Mouse (Mus musculus) MEL (cell line): ENCODE data around the gene Lcp1. TPM values are rescaled to one million over a fixed set of nuclear protein-coding genes. Genes with fewer than 3 reads are reported as not detected.

Experiments
- DNase-seq: peaks from one replicate; pipeline ENCODE4 v3.0.0; 2011; ENCODE audit warnings: low read depth, low spot score
- H3K27ac ChIP-seq: 2 replicates; pipeline ENCODE4 v1.5.1; 2012; ENCODE audit warnings: low read depth, mild to moderate bottlenecking, control low read depth, low read length, moderate library complexity; ENCODE audit not compliant: control insufficient read depth
- H3K27me3 ChIP-seq, 2 experiments: fragments of 150-350 bp in 1 of 2; sonication (generic) in 1 of 2; 2 replicates each; pipeline ENCODE4 v1.6.1; 2012; ENCODE audit warnings: low read length in 2 of 2, mild to moderate bottlenecking in 2 of 2, improper control_type of control experiment in 1 of 2, moderate library complexity in 1 of 2; ENCODE audit not compliant: insufficient read depth in 2 of 2, control insufficient read depth in 1 of 2
- H3K36me3 ChIP-seq, 2 experiments: 2 replicates each; pipeline ENCODE4 v1.6.1; 2012 to 2014; ENCODE audit warnings: low read length in 2 of 2, improper control_type of control experiment in 1 of 2, inconsistent platforms in 1 of 2, mild to moderate bottlenecking in 1 of 2; ENCODE audit not compliant: insufficient read depth in 2 of 2, control insufficient read depth in 1 of 2
- H3K4me1 ChIP-seq, 2 experiments: fragments of 150-350 bp in 1 of 2; sonication (generic) in 1 of 2; 2 replicates each; pipeline ENCODE4 v1.6.1; 2012; ENCODE audit warnings: low read length in 2 of 2, improper control_type of control experiment in 1 of 2, mild to moderate bottlenecking in 1 of 2; ENCODE audit not compliant: insufficient read depth in 2 of 2, control insufficient read depth in 1 of 2
- H3K4me3 ChIP-seq, 2 experiments: fragments of 150-350 bp in 1 of 2; sonication (generic) in 1 of 2; 2 replicates each; pipeline ENCODE4 v1.5.1; 2012; ENCODE audit warnings: low read depth in 2 of 2, low read length in 2 of 2, mild to moderate bottlenecking in 2 of 2, moderate library complexity in 2 of 2, control low read depth in 1 of 2, improper control_type of control experiment in 1 of 2; ENCODE audit not compliant: control insufficient read depth in 1 of 2, insufficient read depth in 1 of 2
- H3K79me2 ChIP-seq: 2 replicates; pipeline ENCODE4 v1.6.1; 2012; ENCODE audit warnings: mild to moderate bottlenecking, low read length, moderate library complexity; ENCODE audit not compliant: control insufficient read depth, poor library complexity, insufficient read depth
- H3K9ac ChIP-seq: 2 replicates; pipeline ENCODE4 v1.6.1; 2012; ENCODE audit warnings: low read depth, mild to moderate bottlenecking, control low read depth, low read length, moderate library complexity; ENCODE audit not compliant: control insufficient read depth, poor library complexity, severe bottlenecking
- H3K9me3 ChIP-seq: fragments of 150-350 bp; sonication (generic); replicated peaks from 2 replicates; pipeline ENCODE4 v1.6.1; 2012; ENCODE audit warnings: mild to moderate bottlenecking, low read length, improper control_type of control experiment, moderate library complexity; ENCODE audit not compliant: insufficient read depth
- BHLHE40 ChIP-seq: IDR thresholded peaks from 2 replicates; pipeline ENCODE4 v1.6.1; 2012; ENCODE audit warnings: low read depth, mild to moderate bottlenecking, inconsistent platforms, low read length, improper control_type of control experiment, borderline replicate concordance
- CTCF ChIP-seq, 3 experiments: IDR thresholded peaks in 2 of 3; conservative IDR thresholded peaks in 1 of 3; 2 replicates each; pipeline ENCODE4 v1.5.1; 2011 to 2012; ENCODE audit warnings: low read length in 3 of 3, low read depth in 2 of 3, mild to moderate bottlenecking in 2 of 3, improper control_type of control experiment in 1 of 3, inconsistent platforms in 1 of 3, mixed read lengths in 1 of 3, moderate library complexity in 1 of 3; ENCODE audit not compliant: control insufficient read depth in 1 of 3, insufficient read depth in 1 of 3, poor library complexity in 1 of 3, severe bottlenecking in 1 of 3
- ELF1 ChIP-seq: IDR thresholded peaks from 2 replicates; pipeline ENCODE4 v1.6.1; 2014; ENCODE audit warnings: low read depth, mild to moderate bottlenecking, inconsistent platforms, low read length, improper control_type of control experiment, moderate library complexity
- EP300 ChIP-seq, 2 experiments: IDR thresholded peaks; 2 replicates each; pipeline ENCODE4 v1.6.1; 2011; ENCODE audit warnings: improper control_type of control experiment in 2 of 2, low read length in 2 of 2, low read depth in 1 of 2, mild to moderate bottlenecking in 1 of 2
- ETS1 ChIP-seq: IDR thresholded peaks from 2 replicates; pipeline ENCODE4 v1.6.1; 2012; ENCODE audit warnings: low read depth, mild to moderate bottlenecking, inconsistent platforms, low read length, improper control_type of control experiment, moderate library complexity
- GABPA ChIP-seq: IDR thresholded peaks from 2 replicates; pipeline ENCODE4 v1.6.1; 2012; ENCODE audit warnings: low read depth, mild to moderate bottlenecking, inconsistent platforms, low read length, improper control_type of control experiment, moderate library complexity
- GATA1 ChIP-seq: IDR thresholded peaks from 2 replicates; pipeline ENCODE4 v1.6.1; 2011; ENCODE audit warnings: low read depth, low read length, improper control_type of control experiment
- KAT2A ChIP-seq: conservative IDR thresholded peaks from 2 replicates; pipeline ENCODE4 v1.6.1; 2012; ENCODE audit warnings: low read depth, low read length, improper control_type of control experiment, inconsistent platforms
- MXI1 ChIP-seq: IDR thresholded peaks from 2 replicates; pipeline ENCODE4 v1.6.1; 2011; ENCODE audit warnings: mild to moderate bottlenecking, low read depth, low read length, improper control_type of control experiment
- MYB ChIP-seq: IDR thresholded peaks from 2 replicates; pipeline ENCODE4 v1.6.1; 2011; ENCODE audit warnings: mild to moderate bottlenecking, low read depth, low read length, improper control_type of control experiment
- NELFE ChIP-seq: IDR thresholded peaks from 2 replicates; pipeline ENCODE4 v1.6.1; 2011; ENCODE audit warnings: low read depth, low read length, improper control_type of control experiment
- NRF1 ChIP-seq: IDR thresholded peaks from 2 replicates; pipeline ENCODE4 v1.6.1; 2014; ENCODE audit warnings: low read depth, mild to moderate bottlenecking, inconsistent platforms, low read length, improper control_type of control experiment, moderate library complexity; ENCODE audit not compliant: poor library complexity, insufficient read depth, severe bottlenecking
- POLR2A ChIP-seq, 2 experiments: IDR thresholded peaks; 2 replicates each; pipeline ENCODE4 v1.6.1; 2011 to 2012; ENCODE audit warnings: low read length in 2 of 2, mild to moderate bottlenecking in 2 of 2, control low read depth in 1 of 2, improper control_type of control experiment in 1 of 2, low read depth in 1 of 2, moderate library complexity in 1 of 2; ENCODE audit not compliant: control insufficient read depth in 1 of 2, insufficient read depth in 1 of 2, poor library complexity in 1 of 2
- POLR2AphosphoS2 ChIP-seq: IDR thresholded peaks from 2 replicates; pipeline ENCODE4 v1.6.1; 2011; ENCODE audit warnings: low read length, improper control_type of control experiment
- POLR2AphosphoS5 ChIP-seq: IDR thresholded peaks from 2 replicates; pipeline ENCODE4 v1.6.1; 2012; ENCODE audit warnings: low read depth, borderline replicate concordance, mild to moderate bottlenecking, inconsistent platforms, low read length, moderate library complexity, mixed read lengths
- RAD21 ChIP-seq: IDR thresholded peaks from 2 replicates; pipeline ENCODE4 v1.6.1; 2011; ENCODE audit warnings: mild to moderate bottlenecking, low read depth, low read length, improper control_type of control experiment
- RCOR1 ChIP-seq: IDR thresholded peaks from 2 replicates; pipeline ENCODE4 v1.6.1; 2012; ENCODE audit warnings: low read depth, mild to moderate bottlenecking, inconsistent platforms, low read length, improper control_type of control experiment
- TCF12 ChIP-seq: IDR thresholded peaks from 2 replicates; pipeline ENCODE4 v1.6.1; 2014; ENCODE audit warnings: low read depth, mild to moderate bottlenecking, inconsistent platforms, low read length, improper control_type of control experiment, moderate library complexity
- USF1 ChIP-seq: IDR thresholded peaks from 2 replicates; pipeline ENCODE4 v1.6.1; 2014; ENCODE audit warnings: low read depth, mild to moderate bottlenecking, inconsistent platforms, low read length, improper control_type of control experiment, moderate library complexity
- ZKSCAN1 ChIP-seq: IDR thresholded peaks from 2 replicates; pipeline ENCODE4 v1.6.1; 2012; ENCODE audit warnings: low read depth, mild to moderate bottlenecking, inconsistent platforms, low read length, improper control_type of control experiment, moderate library complexity
- polyA plus RNA-seq, 2 experiments: library from polyadenylated mRNA; stranded (reverse) in 1 of 2; unstranded in 1 of 2; fragments of >175 nt in 1 of 2; fragments of >200 nt in 1 of 2; gene quantifications; 2 replicates each; pipeline versions ENCODE4 v1.2.1 to v1.2.4; 2012; ENCODE audit warnings: low replicate concordance in 2 of 2, low read depth in 1 of 2; ENCODE audit not compliant: insufficient read length in 2 of 2, insufficient read depth in 1 of 2, missing spikeins in 1 of 2
- total RNA-seq: library from RNA; depleted of rRNA; stranded (reverse); fragments of 300-350 nt; gene quantifications from 2 replicates; pipeline ENCODE4 v1.2.3, GENCODE M21; 2012

The Lcp1 gene
- total and polyA plus RNA-seq, 3 experiments: 11.0 to 20.3 TPM; not detected in 1

DNA sequence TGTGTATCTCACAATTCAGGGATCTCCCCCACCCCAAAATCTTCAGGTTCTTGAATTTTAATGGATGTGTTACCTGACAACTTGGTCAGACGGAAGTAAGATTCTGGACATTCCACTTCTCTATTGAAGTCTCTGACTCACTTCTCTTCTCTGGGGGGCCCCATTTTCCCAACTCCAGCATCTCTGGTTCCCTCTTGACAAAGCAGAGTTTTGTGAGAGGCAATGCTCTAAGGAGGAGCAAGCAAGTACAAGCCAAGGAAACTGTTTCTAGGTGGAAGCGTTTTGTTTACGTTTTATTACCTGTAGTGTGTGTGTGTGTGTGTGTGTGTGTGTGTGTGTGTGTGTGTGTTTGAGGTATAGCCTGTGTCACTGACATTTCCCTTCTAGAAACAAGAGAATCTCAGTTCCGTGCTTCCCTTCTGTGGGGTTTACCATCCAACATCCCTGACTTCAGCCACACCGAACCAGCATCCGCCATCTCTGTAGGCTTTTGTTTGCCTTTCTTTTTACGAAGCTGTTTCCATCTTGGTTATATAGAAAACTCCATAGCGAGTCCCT lies 56.0 kb downstream of the Lcp1 start:
- Histone ChIP-seq H3K9ac (no peak overlapping the region), H3K4me3 (no peak overlapping the region), H3K27me3 (no peaks in the 10 kb centered on the region), H3K79me2 (no peaks in the 10 kb centered on the region), H3K36me3 (peaks cover 2 to 14% of the 10 kb centered on the region in 2 experiments; a peak in 3 of 4 replicates), H3K9me3 (no peaks in the 10 kb centered on the region), H3K27ac (no peak overlapping the region), H3K4me1 (peaks cover 3 to 13% of the 10 kb centered on the region in 2 experiments; a peak in 3 of 4 replicates)
- TF ChIP-seq POLR2AphosphoS2: no peak
- no peak for TF ChIP-seq BHLHE40
- no peak for TF ChIP-seq GATA1
- TF ChIP-seq ZKSCAN1: no peak
- TF ChIP-seq USF1: no peak
- no peak for TF ChIP-seq POLR2AphosphoS5
- TF ChIP-seq NRF1: no peak
- TF ChIP-seq ELF1: no peak
- no peak for TF ChIP-seq EP300 (IDR thresholded peaks at IDR 0.05; ENCODE audit: low read depth in 1 of 2, low read length in 2 of 2)
- no peak for TF ChIP-seq CTCF (IDR thresholded peaks at IDR 0.05 in 2 of 3, conservative IDR thresholded peaks at IDR 0.05 in 1 of 3; ENCODE audit: control insufficient read depth in 1 of 3, insufficient read depth in 1 of 3, low read depth in 2 of 3, low read length in 3 of 3, poor library complexity in 1 of 3, severe bottlenecking in 1 of 3)
- TF ChIP-seq NELFE: no peak
- TF ChIP-seq TCF12: no peak
- TF ChIP-seq ETS1: no peak
- TF ChIP-seq MXI1: no peak
- TF ChIP-seq RCOR1: no peak
- no peak for TF ChIP-seq GABPA
- TF ChIP-seq KAT2A: no peak
- no peak for TF ChIP-seq MYB
- DNase-seq: peak; percentile 8

DNA sequence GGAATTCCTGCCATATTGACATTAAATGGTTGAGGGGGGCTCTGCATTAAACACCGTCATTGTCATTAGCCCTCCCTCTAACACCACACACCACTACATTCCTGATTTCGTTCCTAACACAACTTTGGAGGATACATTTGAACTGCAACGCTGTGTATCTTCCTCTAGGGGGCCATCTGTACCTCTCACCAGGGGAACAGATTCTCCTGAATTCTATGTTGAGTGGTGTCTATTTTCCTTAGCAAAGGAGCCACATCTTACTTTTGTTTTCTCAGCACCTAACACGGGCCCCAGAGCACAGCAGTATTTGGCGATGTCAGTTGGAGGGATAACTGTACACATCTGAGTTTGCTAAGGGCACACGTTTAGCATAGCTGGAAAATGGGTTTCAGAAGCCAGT lies 57.6 kb downstream of the Lcp1 start:
- peak; percentile 30 to 84 (median 62); a peak in 5 of 6 replicates for TF ChIP-seq CTCF (IDR thresholded peaks at IDR 0.05 in 2 of 3, conservative IDR thresholded peaks at IDR 0.05 in 1 of 3; ENCODE audit: control insufficient read depth in 1 of 3, insufficient read depth in 1 of 3, low read depth in 2 of 3, low read length in 3 of 3, poor library complexity in 1 of 3, severe bottlenecking in 1 of 3)
- TF ChIP-seq RAD21: peak; percentile 30
- TF ChIP-seq POLR2A (IDR thresholded peaks at IDR 0.05; ENCODE audit: control insufficient read depth in 1 of 2, insufficient read depth in 1 of 2, low read depth in 1 of 2, low read length in 2 of 2, poor library complexity in 1 of 2): no peak
- Histone ChIP-seq H3K27ac (no peak overlapping the region), H3K4me1 (peaks cover 3 to 13% of the 10 kb centered on the region in 2 experiments; a peak in 3 of 4 replicates), H3K4me3 (no peak overlapping the region), H3K9ac (no peak overlapping the region), H3K36me3 (peaks cover 2 to 14% of the 10 kb centered on the region in 2 experiments; a peak in 3 of 4 replicates), H3K9me3 (no peaks in the 10 kb centered on the region), H3K79me2 (no peaks in the 10 kb centered on the region), H3K27me3 (no peaks in the 10 kb centered on the region)
- peak; percentile 46 for DNase-seq
